Mouse (Mus musculus) limb, embryonic 14.5 days (tissue): ENCODE results near the gene Tedc1. TPM values are rescaled to one million over a fixed set of nuclear protein-coding genes. Genes with fewer than 3 reads are reported as not detected.
A peak's percentile ranks its signal among the peaks of the same experiment; 100 is the strongest.

Source experiments
- ATAC-seq: fragments of 200-750 bp; cut with Nextera tagmentation; 2 replicates; pipeline ENCODE4 v1.8.0; 2017; ENCODE audit warnings: low read depth, moderate number of reproducible peaks, moderate TSS enrichment; ENCODE audit not compliant: low FRiP score
- DNase-seq: peaks from one replicate; pipeline ENCODE4 v3.0.0-alpha.2; 2015; ENCODE audit warnings: low spot score
- H3K27ac ChIP-seq: fragments of 300-500 bp; sonication (generic); replicated peaks from 2 replicates; pipeline ENCODE4 v1.5.1; 2014; ENCODE audit warnings: low read depth, mild to moderate bottlenecking, low read length, moderate library complexity, mixed read lengths
- H3K27me3 ChIP-seq: fragments of 300-500 bp; sonication (generic); 2 replicates; pipeline ENCODE4 v1.6.1; 2014; ENCODE audit warnings: low read length, mixed read lengths; ENCODE audit not compliant: control insufficient read depth, insufficient read depth
- H3K36me3 ChIP-seq: fragments of 300-500 bp; sonication (generic); 2 replicates; pipeline ENCODE4 v1.6.1; 2014; ENCODE audit warnings: mild to moderate bottlenecking, low read length, moderate library complexity, mixed read lengths; ENCODE audit not compliant: control insufficient read depth, insufficient read depth
- H3K4me1 ChIP-seq: fragments of 300-500 bp; sonication (generic); 2 replicates; pipeline ENCODE4 v1.6.1; 2014; ENCODE audit warnings: antibody characterized with exemption, low read length, mixed read lengths; ENCODE audit not compliant: control insufficient read depth, insufficient read depth
- H3K4me2 ChIP-seq: fragments of 300-500 bp; sonication (generic); replicated peaks from 2 replicates; pipeline ENCODE4 v1.6.1; 2014; ENCODE audit warnings: low read depth, mild to moderate bottlenecking, low read length, moderate library complexity; ENCODE audit not compliant: severe bottlenecking
- H3K4me3 ChIP-seq: fragments of 300-500 bp; sonication (generic); replicated peaks from 2 replicates; pipeline ENCODE4 v1.5.1; 2014; ENCODE audit warnings: low read length
- H3K9ac ChIP-seq: fragments of 300-500 bp; sonication (generic); 2 replicates; pipeline ENCODE4 v1.6.1; 2014; ENCODE audit warnings: mild to moderate bottlenecking, low read depth, low read length, moderate library complexity; ENCODE audit not compliant: severe bottlenecking
- H3K9me3 ChIP-seq: fragments of 300-500 bp; sonication (generic); 2 replicates; pipeline ENCODE4 v1.6.1; 2016; ENCODE audit warnings: low read length; ENCODE audit not compliant: control insufficient read depth
- POLR2A ChIP-seq: fragments of 200-500 bp; IDR thresholded peaks from 2 replicates; pipeline ENCODE4 v1.8.0; 2012; ENCODE audit warnings: inconsistent platforms, mild to moderate bottlenecking, moderate library complexity, borderline replicate concordance; ENCODE audit not compliant: insufficient read depth, insufficient read length; ENCODE audit errors: extremely low read depth
- WGBS: fragments of 180-500 bp; shearing (Covaris S2); extraction: QIAGEN DNeasy Blood & Tissue Kit; methylation state at CpG from one replicate; pipeline ENCODE4 v1.1.7; 2014; 5-methylcytosine and 5-hydroxymethylcytosine counted together
- polyA plus RNA-seq, 2 experiments: library from polyadenylated mRNA; depleted of rRNA in 1 of 2; stranded (reverse) in 1 of 2; unstranded in 1 of 2; fragments of >200 nt; fragmentation: Nextera tagmentation in 1 of 2; extraction: Ambion mirVana in 1 of 2; gene quantifications; 2 replicates each; pipeline versions ENCODE4 v1.2.1 to v1.2.3; 2012 to 2014

Tedc1 gene
- polyA plus RNA-seq, 2 experiments: 19.5 to 30.8 TPM

- Histone ChIP-seq H3K9me3 (no peaks in the 10 kb centered on the region), H3K4me3 (no peak overlapping the region), H3K27ac (no peak overlapping the region), H3K4me2 (no peak overlapping the region), H3K4me1 (peaks cover 7% of the 10 kb centered on the region), H3K27me3 (peaks cover 19% of the 10 kb centered on the region; the same call in 1 of the 2 replicates), H3K9ac (no peak overlapping the region), H3K36me3 (no peaks in the 10 kb centered on the region)
- no peak for TF ChIP-seq POLR2A
- DNase-seq: no peak
- WGBS: 34% methylated on average over 15 of the region's 16 CpGs
- ATAC-seq: no peak
These were observed 7.7 kb upstream of the Tedc1 start for GRCm38 (mm10) chr12:113148381-113149035.

GRCm38 (mm10) chr12:113149341-113149740, 6.9 kb upstream of the Tedc1 start:
- Histone ChIP-seq H3K4me1 (peaks cover 7% of the 10 kb centered on the region), H3K27ac (no peak overlapping the region), H3K9me3 (no peaks in the 10 kb centered on the region), H3K4me2 (no peak overlapping the region), H3K36me3 (no peaks in the 10 kb centered on the region), H3K9ac (no peak overlapping the region), H3K27me3 (peaks cover 19% of the 10 kb centered on the region; the same call in 1 of the 2 replicates), H3K4me3 (no peak overlapping the region)
- 71% methylated on average over 4 of the region's 4 CpGs for WGBS
- ATAC-seq (no peak), DNase-seq (no peak)
- no peak for TF ChIP-seq POLR2A

GRCm38 (mm10) chr12:113149896-113150295, 6.3 kb upstream of the Tedc1 start:
- DNase-seq: no peak
- Histone ChIP-seq H3K9me3 (no peaks in the 10 kb centered on the region), H3K27ac (no peak overlapping the region), H3K4me1 (peaks cover 10% of the 10 kb centered on the region), H3K27me3 (peaks cover 19% of the 10 kb centered on the region; the same call in 1 of the 2 replicates), H3K4me2 (no peak overlapping the region), H3K36me3 (no peaks in the 10 kb centered on the region), H3K4me3 (no peak overlapping the region), H3K9ac (no peak overlapping the region)
- no peak for ATAC-seq
- no peak for TF ChIP-seq POLR2A
- WGBS: 84% methylated on average over 3 of the region's 3 CpGs

DNA sequence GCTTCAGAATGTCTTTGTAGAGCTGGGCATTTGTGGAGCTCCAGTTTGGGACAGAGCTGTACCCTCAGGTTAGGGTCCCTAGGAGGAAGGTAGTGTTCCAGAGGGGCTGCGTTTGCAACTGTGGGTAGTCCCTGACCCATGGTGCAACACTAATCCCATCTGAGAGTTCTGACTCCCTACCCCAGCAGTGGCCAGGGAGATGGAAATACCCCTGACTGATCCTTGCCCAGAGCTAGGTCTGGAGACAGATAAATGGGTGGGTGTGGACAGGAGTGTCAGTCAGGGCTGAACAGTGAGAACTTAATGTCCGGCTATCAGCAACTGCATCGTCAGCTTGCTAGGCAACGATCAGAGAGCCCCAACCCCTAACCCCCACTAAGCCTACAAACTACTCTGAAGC, 5.6 kb upstream of the Tedc1 start:
- ATAC-seq (no peak), DNase-seq (no peak)
- WGBS: 86% methylated on average over 4 of the region's 4 CpGs
- TF ChIP-seq POLR2A: no peak
- Histone ChIP-seq H3K9ac (no peak overlapping the region), H3K4me1 (peaks cover 16% of the 10 kb centered on the region), H3K36me3 (no peaks in the 10 kb centered on the region), H3K27ac (no peak overlapping the region), H3K9me3 (no peaks in the 10 kb centered on the region), H3K4me3 (no peak overlapping the region), H3K4me2 (no peak overlapping the region), H3K27me3 (peaks cover 18% of the 10 kb centered on the region; the same call in 1 of the 2 replicates)

GRCm38 (mm10) chr12:113151046-113151445, 5.2 kb upstream of the Tedc1 start:
- Histone ChIP-seq H3K9ac (no peak overlapping the region), H3K27ac (no peak overlapping the region), H3K4me2 (peak overlapping the region; percentile 89; the same call in 1 of the 2 replicates), H3K4me1 (peaks cover 16% of the 10 kb centered on the region), H3K36me3 (no peaks in the 10 kb centered on the region), H3K9me3 (no peaks in the 10 kb centered on the region), H3K27me3 (peaks cover 15% of the 10 kb centered on the region; the same call in 1 of the 2 replicates), H3K4me3 (0 out of 2 replicates have a peak overlapping the region, but pooled peaks have one; percentile 53)
- 74% methylated on average over 8 of the region's 8 CpGs for WGBS
- no peak for TF ChIP-seq POLR2A
- no peak for DNase-seq
- ATAC-seq: no peak
